Mouse (Mus musculus): ENCODE data around the gene Myl9.

DNA sequence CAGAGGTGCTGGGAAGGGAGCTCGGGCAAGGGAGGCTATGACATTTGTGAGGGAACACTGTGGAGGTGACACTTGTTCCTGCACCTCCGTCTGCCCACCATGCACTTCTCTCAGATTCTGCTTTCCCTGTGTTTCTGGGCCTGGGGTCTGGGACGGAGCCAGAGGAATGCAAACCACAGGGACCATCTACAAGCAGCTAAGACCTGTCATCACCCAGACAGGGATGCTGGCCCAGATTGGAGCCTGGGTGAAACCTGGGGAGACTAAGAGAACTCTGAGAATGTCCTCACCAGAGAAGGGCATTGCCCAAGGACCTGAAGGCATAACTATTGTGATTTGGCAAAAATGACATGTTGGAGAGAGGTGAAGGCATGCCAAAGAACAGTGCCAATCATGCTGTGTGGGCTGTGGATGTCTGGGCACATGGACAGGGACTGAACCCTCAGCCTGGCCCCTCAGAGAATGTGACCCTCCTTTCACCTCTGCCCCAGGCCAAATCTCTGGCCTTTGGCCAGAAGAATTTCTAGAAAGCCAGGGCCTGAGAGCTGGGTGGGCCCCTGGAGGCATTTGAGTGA is 39.4 kb upstream of the Myl9 start:
- TF ChIP-seq POLR2A (IDR thresholded peaks at IDR 0.05; ENCODE audit: control insufficient read depth in 1 of 2, insufficient read depth in 1 of 2, low read depth in 1 of 2, low read length in 2 of 2, poor library complexity in 1 of 2) (no peak), MEF2A (IDR thresholded peaks at IDR 0.05; ENCODE audit: extremely low read depth, insufficient replicate concordance, low read depth, low read length, poor library complexity, severe bottlenecking) (no peak), HCFC1 (IDR thresholded peaks at IDR 0.05; ENCODE audit: low read depth, low read length) (no peak), CTCF (IDR thresholded peaks at IDR 0.05 in 2 of 3, conservative IDR thresholded peaks at IDR 0.05 in 1 of 3; ENCODE audit: control insufficient read depth in 1 of 3, insufficient read depth in 1 of 3, low read depth in 2 of 3, low read length in 3 of 3, poor library complexity in 1 of 3, severe bottlenecking in 1 of 3) (no peak), ZC3H11A (IDR thresholded peaks at IDR 0.05; ENCODE audit: low read depth, low read length) (no peak), TCF12 (IDR thresholded peaks at IDR 0.05; ENCODE audit: low read depth, low read length) (no peak), POLR2AphosphoS2 (IDR thresholded peaks at IDR 0.05; ENCODE audit: low read length) (no peak), CHD1 (IDR thresholded peaks at IDR 0.05; ENCODE audit: low read depth, low read length) (no peak)
